Mouse (Mus musculus) erythroblast, embryonic 14.5 days (primary cell): ENCODE results near the gene Gm28048.

Experiments
- GATA1 ChIP-seq: IDR thresholded peaks from 2 replicates; pipeline ENCODE4 v1.6.1; 2012; ENCODE audit warnings: low read length, inconsistent platforms, mixed read lengths
- TAL1 ChIP-seq: IDR thresholded peaks from 3 replicates; pipeline ENCODE4 v1.6.1; 2012; ENCODE audit warnings: low read length, inconsistent platforms, mixed read lengths

DNA sequence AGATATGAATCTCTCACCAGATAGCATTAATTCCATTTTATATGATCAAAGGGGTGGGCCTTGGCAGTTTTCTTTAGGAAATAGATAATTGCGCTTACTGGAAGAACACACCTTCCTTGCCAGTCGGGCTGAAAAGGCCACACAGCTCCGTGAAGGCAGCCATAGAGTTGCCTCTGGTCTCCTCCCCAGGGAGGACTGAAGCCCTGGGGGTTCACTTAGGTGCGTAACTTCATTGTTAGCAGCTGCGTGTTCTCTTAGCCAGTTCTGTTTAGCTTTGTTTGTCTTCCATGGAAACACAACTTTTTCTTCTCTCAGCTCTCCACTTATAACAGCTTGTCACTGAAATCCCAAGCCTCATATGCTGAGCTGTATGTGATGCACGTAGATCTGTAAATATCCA lies 89.4 kb downstream of the Gm28048 start:
- no peak for TF ChIP-seq GATA1
- no peak for TF ChIP-seq TAL1
